Mouse (Mus musculus) C2C12 (cell line): Measurements from ENCODE around the gene Rock2. TPM values are rescaled to one million over a fixed set of nuclear protein-coding genes. Genes with fewer than 3 reads are reported as not detected.

Experiments used
- H3K27me3 ChIP-seq: one replicate; pipeline ENCODE4 v1.6.1; 2011; ENCODE audit not compliant: control insufficient read depth, insufficient read depth, insufficient read length
- H3K36me3 ChIP-seq: one replicate; pipeline ENCODE4 v1.6.1; 2011; ENCODE audit not compliant: control insufficient read depth, insufficient read depth
- H3K4me3 ChIP-seq: one replicate; pipeline ENCODE4 v1.5.1; 2011; ENCODE audit warnings: mild to moderate bottlenecking, control low read depth; ENCODE audit not compliant: poor library complexity, insufficient read depth, severe bottlenecking
- H3K79me2 ChIP-seq: one replicate; pipeline ENCODE4 v1.6.1; 2011; ENCODE audit not compliant: control insufficient read depth, insufficient read depth
- H3K79me3 ChIP-seq: one replicate; pipeline ENCODE4 v1.6.1; 2011; ENCODE audit warnings: low read depth, control low read depth
- H3ac ChIP-seq: one replicate; pipeline ENCODE3; 2011; ENCODE audit warnings: low read depth; ENCODE audit not compliant: control insufficient read depth, insufficient read length
- CEBPB ChIP-seq: IDR thresholded peaks from one replicate; pipeline ENCODE4 v1.6.1; 2011; ENCODE audit warnings: low read depth, mild to moderate bottlenecking, control low read depth, moderate library complexity
- CTCF ChIP-seq: IDR thresholded peaks from one replicate; pipeline ENCODE4 v1.5.1; 2011; ENCODE audit not compliant: control insufficient read depth, insufficient read depth, insufficient read length
- FOSL1 ChIP-seq: IDR thresholded peaks from one replicate; pipeline ENCODE4 v1.8.0; 2011; ENCODE audit warnings: mild to moderate bottlenecking, low read length; ENCODE audit not compliant: poor library complexity, insufficient read depth, severe bottlenecking
- MAX ChIP-seq: IDR thresholded peaks from one replicate; pipeline ENCODE4 v1.6.1; 2011; ENCODE audit warnings: mild to moderate bottlenecking, control low read depth
- MYOD1 ChIP-seq: IDR thresholded peaks from one replicate; pipeline ENCODE4 v1.6.1; 2011; ENCODE audit warnings: low read depth; ENCODE audit not compliant: control insufficient read depth, insufficient read length
- MYOG ChIP-seq: IDR thresholded peaks from one replicate; pipeline ENCODE4 v1.6.1; 2011; ENCODE audit not compliant: control insufficient read depth, insufficient read length; ENCODE audit errors: extremely low read depth
- USF1 ChIP-seq: IDR thresholded peaks from one replicate; pipeline ENCODE4 v1.6.1; 2011; ENCODE audit warnings: low read depth, mild to moderate bottlenecking, control low read depth, moderate library complexity
- polyA plus RNA-seq: library from polyadenylated mRNA; unstranded; fragments of >200 nt; fragmentation: generic; extraction: Trizol; gene quantifications from one replicate; pipeline ENCODE4 v1.2.1, GENCODE M21; 2012; ENCODE audit warnings: missing spikeins

The Rock2 gene
- polyA plus RNA-seq, 1 experiment, result 15.9 TPM

- TF ChIP-seq FOSL1 (no peak), CTCF (no peak), CEBPB (no peak), MYOG (no peak), MAX (no peak), USF1 (no peak), MYOD1 (no peak)
- Histone ChIP-seq H3K36me3 (no peaks in the 10 kb centered on the region), H3K4me3 (no peak overlapping the region), H3K79me2 (no peaks in the 10 kb centered on the region), H3K27me3 (no peaks in the 10 kb centered on the region), H3ac (no peak overlapping the region), H3K79me3 (no peaks in the 10 kb centered on the region)
These were observed 25.5 kb upstream of the Rock2 start for GRCm38 (mm10) chr12:16869091-16869778.

DNA sequence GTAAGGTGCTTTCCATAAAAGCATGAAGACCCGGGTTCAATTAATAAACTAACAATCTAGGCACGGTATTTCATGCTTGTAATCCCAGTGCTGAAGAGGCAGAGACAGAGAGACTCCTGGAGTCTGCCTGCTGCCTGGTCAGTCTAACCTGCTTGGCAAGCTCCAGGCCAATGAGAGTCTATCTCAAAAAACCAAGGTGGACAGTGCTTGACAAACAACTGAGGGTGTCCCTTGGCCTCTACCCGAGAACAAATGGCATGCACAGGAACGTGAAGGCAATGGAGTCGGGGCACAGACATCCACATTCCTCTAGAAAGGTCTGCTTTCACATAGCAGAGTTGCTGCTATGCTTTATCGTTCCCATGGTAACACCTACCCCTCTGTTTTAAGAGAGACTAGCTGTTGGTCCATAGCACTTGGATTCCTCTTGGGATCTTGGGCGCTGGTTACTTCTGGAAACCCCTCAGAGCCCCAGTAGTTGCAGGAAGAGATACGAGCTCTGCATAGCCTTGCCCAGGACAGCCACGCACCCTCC is 24.8 kb upstream of the Rock2 start:
- no peak overlapping the region for H3K4me3 ChIP-seq
- H3ac ChIP-seq, result no peak overlapping the region
- no peaks in the 10 kb centered on the region for H3K36me3 ChIP-seq
- no peaks in the 10 kb centered on the region for H3K27me3 ChIP-seq
- H3K79me2 ChIP-seq, result no peaks in the 10 kb centered on the region
- TF ChIP-seq USF1 (no peak), MYOG (no peak), MAX (no peak), MYOD1 (no peak), CEBPB (no peak), CTCF (no peak), FOSL1 (no peak)
- H3K79me3 ChIP-seq, result no peaks in the 10 kb centered on the region

GRCm38 (mm10) chr12:16870405-16871068 is 24.2 kb upstream of the Rock2 start:
- Histone ChIP-seq H3K79me2 (no peaks in the 10 kb centered on the region), H3K79me3 (no peaks in the 10 kb centered on the region), H3K27me3 (no peaks in the 10 kb centered on the region), H3ac (no peak overlapping the region), H3K4me3 (no peak overlapping the region), H3K36me3 (no peaks in the 10 kb centered on the region)
- TF ChIP-seq MYOG (no peak), CEBPB (peak; percentile 5), USF1 (no peak), MYOD1 (peak; percentile 71), MAX (peak; percentile 7)

DNA sequence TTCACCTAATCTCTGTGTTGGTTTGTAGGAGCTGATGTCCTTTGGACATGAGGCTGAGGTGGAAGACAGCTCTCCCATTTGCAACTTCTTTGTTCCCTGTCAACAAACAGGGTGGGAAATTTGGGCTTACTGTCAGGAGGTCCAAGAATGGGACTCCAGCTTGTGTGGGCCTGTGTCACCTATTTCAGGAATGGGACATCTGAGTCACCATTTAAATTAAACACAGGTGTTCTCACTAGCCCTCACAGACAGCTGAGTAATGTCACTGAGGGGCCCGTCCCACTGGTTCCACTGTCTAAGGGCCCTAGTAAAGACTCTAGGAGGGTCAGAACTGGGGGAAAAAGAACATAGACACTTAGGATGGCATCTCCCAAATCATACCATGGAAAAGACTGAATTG is 22.7 kb upstream of the Rock2 start:
- H3K4me3 ChIP-seq, result no peak overlapping the region
- H3ac ChIP-seq, result no peak overlapping the region
- H3K79me3 ChIP-seq, result no peaks in the 10 kb centered on the region
- TF ChIP-seq MAX, result no peak
- TF ChIP-seq FOSL1, result no peak
- H3K79me2 ChIP-seq, result no peaks in the 10 kb centered on the region
- no peaks in the 10 kb centered on the region for H3K36me3 ChIP-seq
- H3K27me3 ChIP-seq, result no peaks in the 10 kb centered on the region

DNA sequence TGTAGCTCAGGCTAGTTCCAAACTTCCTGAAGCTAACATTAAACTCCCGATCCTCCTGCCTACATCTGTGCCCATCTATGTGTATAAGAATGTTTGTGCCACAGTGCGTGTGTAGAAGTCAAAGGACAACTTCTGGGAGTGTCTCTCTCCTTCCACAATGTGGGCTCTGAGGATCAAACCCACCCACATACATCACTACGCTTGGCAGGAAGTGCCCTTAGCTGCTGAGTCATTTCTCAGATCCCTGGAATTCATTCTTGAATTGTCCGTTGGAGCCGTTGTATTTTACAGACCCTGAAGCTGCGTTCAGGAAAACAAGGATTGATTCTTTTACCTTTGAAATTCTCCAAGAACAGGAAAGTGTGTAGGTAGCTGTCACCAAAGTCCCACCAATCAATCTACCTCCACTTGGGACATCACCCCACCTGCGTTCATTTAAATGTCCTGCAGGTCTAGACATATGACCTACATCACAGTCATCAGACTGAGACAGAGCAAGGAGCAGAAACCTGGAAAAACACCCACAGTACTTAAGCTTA is 21.7 kb upstream of the Rock2 start:
- Histone ChIP-seq H3K4me3 (no peak overlapping the region), H3K36me3 (no peaks in the 10 kb centered on the region), H3K27me3 (no peaks in the 10 kb centered on the region), H3ac (no peak overlapping the region), H3K79me3 (no peaks in the 10 kb centered on the region), H3K79me2 (no peaks in the 10 kb centered on the region)
- no peak for TF ChIP-seq MYOD1
- TF ChIP-seq CEBPB, result no peak
- no peak for TF ChIP-seq MYOG
- TF ChIP-seq USF1, result no peak
- no peak for TF ChIP-seq CTCF
- TF ChIP-seq MAX, result no peak
- TF ChIP-seq FOSL1, result peak; percentile 1

DNA sequence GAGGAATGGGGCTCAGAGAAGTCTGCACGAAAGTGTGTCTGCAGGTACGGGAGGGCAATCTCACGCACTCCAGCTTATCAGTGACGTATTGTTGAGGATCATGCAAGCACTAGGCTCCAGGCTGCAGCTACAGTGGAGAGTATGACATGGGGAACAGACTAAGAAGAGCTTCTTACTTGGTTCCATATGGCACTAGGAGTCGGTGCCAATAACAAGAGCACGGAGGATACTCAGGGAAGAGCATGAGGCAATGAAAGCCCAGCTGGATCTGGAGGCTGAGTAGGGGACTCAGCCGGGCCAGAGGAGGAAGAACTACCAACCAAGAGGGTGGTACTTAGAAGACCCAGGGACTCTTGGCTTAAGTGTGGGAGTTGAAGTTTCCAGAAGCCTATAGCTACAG is 21.1 kb upstream of the Rock2 start:
- Histone ChIP-seq H3K4me3 (no peak overlapping the region), H3K79me3 (no peaks in the 10 kb centered on the region), H3K27me3 (no peaks in the 10 kb centered on the region), H3ac (no peak overlapping the region), H3K36me3 (no peaks in the 10 kb centered on the region), H3K79me2 (no peaks in the 10 kb centered on the region)
- TF ChIP-seq MYOD1 (no peak), USF1 (no peak), CTCF (no peak), CEBPB (no peak)
